ENCODE assay signal across 8 mouse cellular contexts in genomic region chr7:52006296-52006630, GRCm38 (mm10). TPM values are rescaled to one million over a fixed set of nuclear protein-coding genes. Genes with fewer than 3 reads are reported as not detected.
A peak's percentile ranks its signal among the peaks of the same experiment; 100 is the strongest.
DNase-seq lines count a peak whose midpoint lies in the region; ATAC-seq and TF ChIP-seq lines count a peak whose summit lies in the region.

No protein-coding gene starts in this region.

- no peak for TF ChIP-seq POLR2A in MEL (IDR thresholded peaks at IDR 0.05; ENCODE audit: control insufficient read depth in 1 of 2, insufficient read depth in 1 of 2, low read depth in 1 of 2, low read length in 2 of 2, poor library complexity in 1 of 2)

- H3K27me3 ChIP-seq in heart, embryonic 12.5 days (replicated peaks): 0 out of 2 replicates have a peak, but pooled peaks cover 3% of the 10 kb centered on the region
- H3K27me3 ChIP-seq in MEL (ENCODE audit: control insufficient read depth in 1 of 2, insufficient read depth in 2 of 2, low read length in 2 of 2): no peaks in the 10 kb centered on the region
- no peaks in the 10 kb centered on the region; the same call in 1 of the 2 replicates for H3K27me3 ChIP-seq in forebrain, postnatal 0 days (ENCODE audit: insufficient read depth, low read length)
- H3K27me3 ChIP-seq in liver, postnatal 0 days (ENCODE audit: insufficient read depth, low read length): no peaks in the 10 kb centered on the region

- intact Hi-C loops in heart, postnatal 36 days (cut with DNase I): no loop called here

- H3K4me1 ChIP-seq in heart, embryonic 12.5 days (replicated peaks): no peaks in the 10 kb centered on the region
- peaks cover 9 to 11% of the 10 kb centered on the region in 2 experiments for H3K4me1 ChIP-seq in MEL (ENCODE audit: control insufficient read depth in 1 of 2, insufficient read depth in 2 of 2, low read length in 2 of 2)
- peaks cover 5% of the 10 kb centered on the region for H3K4me1 ChIP-seq in forebrain, postnatal 0 days (ENCODE audit: insufficient read depth)
- peaks cover 11% of the 10 kb centered on the region; the same call in 1 of the 2 replicates for H3K4me1 ChIP-seq in liver, postnatal 0 days (ENCODE audit: insufficient read depth)

- no peak for DNase-seq in heart, postnatal 36 days
- no peak for DNase-seq in MEL (ENCODE audit: low read depth, low spot score)
- no peak for DNase-seq in forebrain, postnatal 0 days
- DNase-seq in liver, postnatal 0 days: no peak
- no peak for DNase-seq in testis, postnatal 14 days (ENCODE audit: low spot score)
- DNase-seq in kidney, postnatal 25 days: no peak
- DNase-seq in ovary, postnatal 14 days (ENCODE audit: low spot score): no peak

- 0 out of 2 replicates have a peak overlapping the region, but pooled peaks have one; percentile 47 for H3K27ac ChIP-seq in heart, embryonic 12.5 days (ENCODE audit: poor library complexity, severe bottlenecking)
- H3K27ac ChIP-seq in MEL (ENCODE audit: control insufficient read depth, low read depth, low read length): peak overlapping the region; percentile 44
- 0 out of 2 replicates have a peak overlapping the region, but pooled peaks have one; percentile 77 for H3K27ac ChIP-seq in forebrain, postnatal 0 days (ENCODE audit: low read depth, low read length)
- H3K27ac ChIP-seq in liver, postnatal 0 days (ENCODE audit: low read depth): peak overlapping the region; percentile 74

- no peak for TF ChIP-seq EP300 in MEL (IDR thresholded peaks at IDR 0.05; ENCODE audit: low read depth in 1 of 2, low read length in 2 of 2)
- 0 out of 2 replicates have a peak, but pooled peaks have one; percentile 2 for TF ChIP-seq EP300 in liver, postnatal 0 days (IDR thresholded peaks at IDR 0.05; ENCODE audit: low read depth)

- WGBS in heart, embryonic 12.5 days: 0% methylated on average over 9 of the region's 9 CpGs
- 3% methylated on average over 9 of the region's 9 CpGs for WGBS in forebrain, postnatal 0 days
- WGBS in liver, postnatal 0 days (ENCODE audit: insufficient replicate concordance): 5% methylated on average over 9 of the region's 9 CpGs

- peak overlapping the region; percentile 76 for H3K4me2 ChIP-seq in heart, embryonic 12.5 days
- H3K4me2 ChIP-seq in forebrain, postnatal 0 days (ENCODE audit: low read depth): peak overlapping the region; percentile 66
- H3K4me2 ChIP-seq in liver, postnatal 0 days (ENCODE audit: low read depth, low read length): peak overlapping the region; percentile 90

- H3K79me2 ChIP-seq in MEL (ENCODE audit: control insufficient read depth, insufficient read depth, low read length, poor library complexity): no peaks in the 10 kb centered on the region; the same call in 1 of the 2 replicates

- no peaks in the 10 kb centered on the region for H3K36me3 ChIP-seq in heart, embryonic 12.5 days
- peaks cover 0 to 11% of the 10 kb centered on the region in 2 experiments; a peak in 2 of 4 replicates for H3K36me3 ChIP-seq in MEL (ENCODE audit: control insufficient read depth in 1 of 2, insufficient read depth in 2 of 2, low read length in 2 of 2)
- no peaks in the 10 kb centered on the region for H3K36me3 ChIP-seq in forebrain, postnatal 0 days (ENCODE audit: insufficient read depth)
- peaks cover 6% of the 10 kb centered on the region; the same call in 1 of the 2 replicates for H3K36me3 ChIP-seq in liver, postnatal 0 days (replicated peaks; ENCODE audit: insufficient read depth, low read length)

- TF ChIP-seq CTCF in MEL (IDR thresholded peaks at IDR 0.05 in 2 of 3, conservative IDR thresholded peaks at IDR 0.05 in 1 of 3; ENCODE audit: control insufficient read depth in 1 of 3, insufficient read depth in 1 of 3, low read depth in 2 of 3, low read length in 3 of 3, poor library complexity in 1 of 3, severe bottlenecking in 1 of 3): no peak
- TF ChIP-seq CTCF in forebrain, postnatal 0 days (IDR thresholded peaks at IDR 0.05; ENCODE audit: low read depth): no peak
- TF ChIP-seq CTCF in liver, postnatal 0 days (IDR thresholded peaks at IDR 0.05; ENCODE audit: low read depth): no peak

- peak overlapping the region; percentile 52 for H3K9ac ChIP-seq in heart, embryonic 12.5 days
- H3K9ac ChIP-seq in MEL (ENCODE audit: control insufficient read depth, low read depth, low read length, poor library complexity, severe bottlenecking): peak overlapping the region; percentile 42
- peak overlapping the region; percentile 85; the same call in 1 of the 2 replicates for H3K9ac ChIP-seq in forebrain, postnatal 0 days
- H3K9ac ChIP-seq in liver, postnatal 0 days (replicated peaks): peak overlapping the region; percentile 69

- no peak for TF ChIP-seq RAD21 in MEL (IDR thresholded peaks at IDR 0.05; ENCODE audit: low read depth, low read length)

- ATAC-seq in heart, embryonic 12.5 days (ENCODE audit: insufficient number of reproducible peaks, low FRiP score): no peak
- peak; percentile 79 for ATAC-seq in forebrain, postnatal 0 days
- ATAC-seq in liver, postnatal 0 days: no peak

- H3K9me3 ChIP-seq in heart, embryonic 12.5 days (replicated peaks): no peaks in the 10 kb centered on the region
- no peaks in the 10 kb centered on the region for H3K9me3 ChIP-seq in MEL (replicated peaks; ENCODE audit: insufficient read depth, low read length)
- H3K9me3 ChIP-seq in forebrain, postnatal 0 days (ENCODE audit: low read length): no peaks in the 10 kb centered on the region
- no peaks in the 10 kb centered on the region for H3K9me3 ChIP-seq in liver, postnatal 0 days (ENCODE audit: low read length)

- peak overlapping the region; percentile 72 for H3K4me3 ChIP-seq in heart, embryonic 12.5 days
- peak overlapping the region; percentile 59 to 70 for H3K4me3 ChIP-seq in MEL (ENCODE audit: control insufficient read depth in 1 of 2, insufficient read depth in 1 of 2, low read depth in 2 of 2, low read length in 2 of 2)
- H3K4me3 ChIP-seq in forebrain, postnatal 0 days (ENCODE audit: low read depth, low read length): peak overlapping the region; percentile 71
- peak overlapping the region; percentile 86 for H3K4me3 ChIP-seq in liver, postnatal 0 days (ENCODE audit: low read depth, low read length)

TF ChIP-seq in MEL, 35 proteins besides CTCF, POLR2A, EP300 and RAD21:
- TF ChIP-seq SMC3 (IDR thresholded peaks at IDR 0.05; ENCODE audit: low read depth, low read length) (no peak), TBP (IDR thresholded peaks at IDR 0.05; ENCODE audit: low read depth, low read length) (0 out of 2 replicates have a peak, but pooled peaks have one; percentile 15), ZMIZ1 (IDR thresholded peaks at IDR 0.05; ENCODE audit: low read depth, low read length) (no peak), HCFC1 (IDR thresholded peaks at IDR 0.05; ENCODE audit: low read depth, low read length) (no peak), NRF1 (IDR thresholded peaks at IDR 0.05; ENCODE audit: insufficient read depth, low read depth, low read length, poor library complexity, severe bottlenecking) (peak; percentile 75), RCOR1 (IDR thresholded peaks at IDR 0.05; ENCODE audit: low read depth, low read length) (no peak)

RNA-seq across cellular contexts. Expression of gene Svip, which starts 0.4 kb away (rescaled TPM):
- 12.0 and 14.0 TPM in 2 replicates for polyA plus RNA-seq in heart, embryonic 12.5 days (2016; fragmentation: Nextera tagmentation; extraction: Ambion mirVana)
- total RNA-seq in heart, postnatal 36 days (2021): 10 to 100 TPM; 23.3 to 23.9 TPM
- total RNA-seq in MEL (2012; rRNA removed): 2.9 and 3.3 TPM in 2 replicates
- 1 to 10 TPM in 1 of 2 experiments, not detected in 1; 5.6 TPM for polyA plus RNA-seq in MEL (2012; ENCODE audit: insufficient read depth in 1 of 2, insufficient read length in 2 of 2, low read depth in 1 of 2, low replicate concordance in 2 of 2, missing spikeins in 1 of 2)
- total RNA-seq in forebrain, postnatal 0 days (2014; rRNA removed): 20.2 and 22.9 TPM in 2 replicates
- 12.5 and 16.0 TPM in 2 replicates for polyA plus RNA-seq in forebrain, postnatal 0 days (2015; fragmentation: Nextera tagmentation; extraction: Ambion mirVana)
- polyA plus RNA-seq in liver, postnatal 0 days (2015; fragmentation: Nextera tagmentation; extraction: Ambion mirVana): 10.0 and 10.3 TPM in 2 replicates

RNA-seq across cellular contexts. Expression of gene 1700015G11Rik, which starts 9.3 kb away (rescaled TPM):
- polyA plus RNA-seq in heart, embryonic 12.5 days (2016; fragmentation: Nextera tagmentation; extraction: Ambion mirVana): not detected in 2 replicates
- total RNA-seq in heart, postnatal 36 days (2021): not detected
- not detected in 2 replicates for total RNA-seq in MEL (2012; rRNA removed)
- not detected for polyA plus RNA-seq in MEL (2012; ENCODE audit: insufficient read depth in 1 of 2, insufficient read length in 2 of 2, low read depth in 1 of 2, low replicate concordance in 2 of 2, missing spikeins in 1 of 2)
- not detected in 2 replicates for total RNA-seq in forebrain, postnatal 0 days (2014; rRNA removed)
- not detected in 2 replicates for polyA plus RNA-seq in forebrain, postnatal 0 days (2015; fragmentation: Nextera tagmentation; extraction: Ambion mirVana)
- not detected in 2 replicates for polyA plus RNA-seq in liver, postnatal 0 days (2015; fragmentation: Nextera tagmentation; extraction: Ambion mirVana)
